Mouse (Mus musculus): ENCODE measurements around the gene March1.

- no peak for TF ChIP-seq CTCF (IDR thresholded peaks at IDR 0.05; ENCODE audit: borderline replicate concordance, extremely low read depth, insufficient read depth, insufficient read length)
- TF ChIP-seq POLR2A (IDR thresholded peaks at IDR 0.05; ENCODE audit: borderline replicate concordance, extremely low read depth, insufficient read depth, insufficient read length, poor library complexity, severe bottlenecking): no peak
Measured at GRCm38 (mm10) chr8:66410080-66410615, 792.4 kb downstream of the March1 start.
